Mouse (Mus musculus) embryonic fibroblast, embryonic 13.5 days (primary cell): ENCODE measurements around the gene Rap1gds1.

Experiments
- CTCF ChIP-seq: IDR thresholded peaks from 2 replicates; pipeline ENCODE4 v1.5.1; 2011; ENCODE audit warnings: mild to moderate bottlenecking, control low read depth, low read length, moderate library complexity, borderline replicate concordance; ENCODE audit not compliant: insufficient read depth
- POLR2A ChIP-seq: IDR thresholded peaks from 2 replicates; pipeline ENCODE4 v1.6.1; 2011; ENCODE audit warnings: low read depth, mild to moderate bottlenecking, control low read depth, low read length, moderate library complexity

DNA sequence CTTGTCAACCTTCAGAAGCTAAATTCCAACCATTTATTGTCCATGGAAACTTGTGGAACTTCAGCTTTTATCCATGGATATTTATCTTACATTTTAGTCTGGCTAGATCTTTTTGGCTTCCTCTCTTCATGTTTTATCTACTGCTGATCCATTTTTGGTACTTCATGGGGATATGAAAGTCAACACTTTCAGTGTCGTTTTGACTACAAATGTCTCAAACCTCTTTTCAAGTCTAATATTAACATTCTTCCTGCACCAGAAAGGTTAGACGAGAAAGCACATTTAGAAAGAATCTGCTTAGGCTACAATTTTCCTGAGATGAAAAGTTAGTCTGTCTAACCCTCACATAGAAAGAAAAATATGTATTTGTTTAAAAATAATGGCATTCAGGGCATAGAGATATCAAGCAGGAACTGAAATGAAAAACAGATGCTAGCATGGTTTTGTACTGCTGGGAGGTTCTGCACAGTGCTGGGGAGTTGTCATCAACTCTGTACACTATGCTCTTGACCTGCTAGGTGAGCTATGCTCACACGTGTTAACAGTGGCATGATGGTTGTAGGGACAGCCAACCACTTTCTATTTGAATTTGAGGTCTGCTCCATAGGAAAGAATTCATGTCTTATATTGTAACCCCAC is 37.5 kb upstream of the Rap1gds1 start:
- no peak for TF ChIP-seq CTCF
- TF ChIP-seq POLR2A = no peak
